Mouse (Mus musculus): ENCODE measurements at regions not wholly inside any gene's neighbourhood (a gene's known extent, or its start where the extent isn't known, plus 50 kb on each side); places are given as distances from the start of the nearest gene placed in this dataset.

DNA sequence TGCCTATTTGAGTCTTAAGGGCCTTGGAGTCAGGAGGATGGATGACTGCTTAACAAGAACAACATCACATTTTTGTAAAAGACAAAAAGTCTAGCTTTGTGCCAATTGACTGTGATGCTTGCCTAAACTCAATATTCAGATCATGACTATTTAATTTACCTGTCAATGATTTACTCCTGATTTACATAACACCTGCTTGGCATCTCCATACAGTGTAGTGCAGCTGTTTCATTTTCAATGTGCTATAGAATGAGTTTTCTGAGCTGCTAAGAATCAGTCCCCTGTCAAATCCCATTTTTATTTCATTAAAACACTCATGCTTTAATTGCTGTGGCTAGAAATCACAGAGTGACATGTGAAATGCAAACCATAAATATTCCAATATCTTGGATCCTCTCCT lies 974.0 kb upstream of the Gm8797 start:
- no peak for TF ChIP-seq CHD2 (IDR thresholded peaks at IDR 0.05; ENCODE audit: low read depth, low read length)
- TF ChIP-seq ZC3H11A (IDR thresholded peaks at IDR 0.05; ENCODE audit: borderline replicate concordance, low read depth, low read length): no peak
- TF ChIP-seq ZNF384 (IDR thresholded peaks at IDR 0.05; ENCODE audit: low read depth, low read length): no peak

Measured in ES-E14 (cell line).